Mouse (Mus musculus) kidney, postnatal 0 days (tissue): ENCODE measurements at regions not wholly inside any gene's neighbourhood (a gene's known extent, or its start where the extent isn't known, plus 50 kb on each side); places are given as distances from the start of the nearest gene placed in this dataset.

Experiments used
- ATAC-seq: fragments of 200-750 bp; cut with Nextera tagmentation; replicated peaks from 2 replicates; pipeline ENCODE4 v1.8.0; 2017; ENCODE audit warnings: low read depth, moderate number of reproducible peaks, moderate TSS enrichment, moderate library complexity; ENCODE audit not compliant: low FRiP score
- DNase-seq: peaks from one replicate; pipeline ENCODE4 v3.0.0-alpha.2; 2016; ENCODE audit warnings: low spot score
- H3K27ac ChIP-seq: fragments of 300-500 bp; sonication (generic); 2 replicates; pipeline ENCODE4 v1.5.1; 2014; ENCODE audit warnings: mild to moderate bottlenecking
- H3K27me3 ChIP-seq: fragments of 300-500 bp; sonication (generic); 2 replicates; pipeline ENCODE4 v1.6.1; 2014; ENCODE audit warnings: low read length, mixed read lengths; ENCODE audit not compliant: insufficient read depth
- H3K36me3 ChIP-seq: fragments of 300-500 bp; sonication (generic); 2 replicates; pipeline ENCODE4 v1.6.1; 2014; ENCODE audit warnings: low read length, mixed read lengths; ENCODE audit not compliant: insufficient read depth
- H3K4me1 ChIP-seq: fragments of 300-500 bp; sonication (generic); replicated peaks from 2 replicates; pipeline ENCODE4 v1.6.1; 2014; ENCODE audit warnings: antibody characterized with exemption, low read length, mixed read lengths; ENCODE audit not compliant: insufficient read depth
- H3K4me2 ChIP-seq: fragments of 300-500 bp; sonication (generic); 2 replicates; pipeline ENCODE4 v1.6.1; 2014; ENCODE audit warnings: mild to moderate bottlenecking, low read length, moderate library complexity, mixed read lengths
- H3K4me3 ChIP-seq: fragments of 300-500 bp; sonication (generic); replicated peaks from 2 replicates; pipeline ENCODE4 v1.5.1; 2014; ENCODE audit warnings: low read depth, low read length
- H3K9ac ChIP-seq: fragments of 300-500 bp; sonication (generic); 2 replicates; pipeline ENCODE4 v1.6.1; 2014; ENCODE audit warnings: low read depth, low read length
- H3K9me3 ChIP-seq: fragments of 300-500 bp; sonication (generic); replicated peaks from 2 replicates; pipeline ENCODE4 v1.6.1; 2016; ENCODE audit warnings: low read length, inconsistent platforms, mixed read lengths
- CTCF ChIP-seq: IDR thresholded peaks from 2 replicates; pipeline ENCODE4 v1.5.1; 2016; ENCODE audit warnings: antibody characterized with exemption, low read depth, mild to moderate bottlenecking, moderate library complexity
- WGBS: fragments of 180-500 bp; shearing (Covaris S2); extraction: QIAGEN DNeasy Blood & Tissue Kit; methylation state at CpG from one replicate; pipeline ENCODE4 v1.1.7; 2014; 5-methylcytosine and 5-hydroxymethylcytosine counted together

DNA sequence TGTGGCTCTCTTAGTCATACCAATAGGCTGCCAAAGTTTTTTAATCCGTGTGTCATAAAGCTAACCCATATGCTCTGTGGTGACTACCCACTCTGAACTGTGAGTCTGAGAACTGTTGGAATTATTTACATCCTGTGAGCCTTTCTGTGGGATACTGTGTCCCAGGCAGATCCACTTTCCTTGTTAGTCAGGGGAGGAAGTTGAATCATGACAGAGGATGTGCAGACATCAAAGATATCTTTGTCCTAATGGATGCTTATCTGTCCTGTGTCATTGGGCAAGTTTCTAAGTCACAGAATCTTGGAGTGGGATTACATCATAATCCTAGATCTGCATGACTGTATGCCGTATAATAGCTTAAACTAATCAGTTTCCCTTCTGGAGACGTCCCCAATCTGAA lies 254.4 kb upstream of the Zfp703 start:
- H3K4me3 ChIP-seq, result no peak overlapping the region
- no peak overlapping the region for H3K9ac ChIP-seq
- 40% methylated on average over 3 of the region's 3 CpGs for WGBS
- DNase-seq (peak; percentile 22), ATAC-seq (no peak)
- H3K27ac ChIP-seq, result no peak overlapping the region
- no peaks in the 10 kb centered on the region for H3K36me3 ChIP-seq
- no peaks in the 10 kb centered on the region for H3K9me3 ChIP-seq
- H3K4me1 ChIP-seq, result no peaks in the 10 kb centered on the region
- H3K27me3 ChIP-seq, result no peaks in the 10 kb centered on the region
- no peak overlapping the region for H3K4me2 ChIP-seq
- no peak for TF ChIP-seq CTCF

DNA sequence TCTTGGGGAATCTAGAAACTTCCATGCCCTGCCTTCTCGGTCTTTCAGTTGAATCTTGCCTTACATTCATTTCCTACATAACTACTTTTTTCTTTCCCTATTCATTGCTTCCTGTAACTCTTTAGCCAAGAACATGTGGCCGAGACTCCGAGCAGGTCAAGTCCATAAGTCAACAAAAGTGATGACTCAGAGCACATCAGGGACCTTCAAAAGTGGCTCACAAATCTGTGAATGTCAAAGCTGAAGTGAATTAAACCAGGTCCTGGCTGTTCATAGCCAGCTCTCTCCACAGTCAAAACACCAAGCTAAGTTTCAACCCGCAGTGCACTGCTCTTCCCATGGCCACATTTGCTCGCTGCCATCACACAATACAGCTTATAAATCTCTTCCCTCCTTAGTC lies 252.5 kb upstream of the Zfp703 start:
- Histone ChIP-seq H3K4me3 (no peak overlapping the region), H3K36me3 (no peaks in the 10 kb centered on the region), H3K9me3 (no peaks in the 10 kb centered on the region), H3K27me3 (no peaks in the 10 kb centered on the region), H3K27ac (no peak overlapping the region), H3K9ac (no peak overlapping the region), H3K4me1 (no peaks in the 10 kb centered on the region), H3K4me2 (no peak overlapping the region)
- TF ChIP-seq CTCF, result no peak
- no peak for ATAC-seq
- 59% methylated on average over 5 of the region's 5 CpGs for WGBS
- DNase-seq, result peak; percentile 43

- Histone ChIP-seq H3K36me3 (no peaks in the 10 kb centered on the region), H3K9me3 (no peaks in the 10 kb centered on the region), H3K9ac (no peak overlapping the region), H3K4me1 (no peaks in the 10 kb centered on the region), H3K4me2 (no peak overlapping the region), H3K27me3 (no peaks in the 10 kb centered on the region), H3K4me3 (no peak overlapping the region), H3K27ac (no peak overlapping the region)
- TF ChIP-seq CTCF, result no peak
- DNase-seq (no peak), ATAC-seq (no peak)
- WGBS, result 64% methylated on average over 7 of the region's 7 CpGs
Measured at GRCm38 (mm10) chr8:26725521-26725920, 251.6 kb upstream of the Zfp703 start.

DNA sequence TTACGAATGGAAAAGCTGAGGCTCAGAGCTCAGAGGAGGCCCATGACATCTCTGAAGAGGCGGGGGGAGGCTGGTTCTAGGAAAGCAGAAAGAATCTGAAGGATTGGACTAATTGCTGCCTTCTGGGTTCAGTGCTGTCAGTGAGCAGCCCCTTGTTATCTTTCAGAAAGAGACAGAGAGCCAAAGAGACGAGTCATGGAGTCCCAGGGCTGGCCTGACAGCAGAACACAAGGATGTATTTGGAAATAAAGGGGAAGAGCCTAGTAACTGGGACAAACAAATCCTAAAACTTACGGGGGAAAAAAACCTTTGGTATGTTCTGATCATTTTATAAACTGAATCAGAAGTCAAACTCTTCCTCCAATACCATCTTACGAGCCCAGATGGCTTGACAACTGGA lies 247.8 kb upstream of the Zfp703 start:
- no peak for ATAC-seq

GRCm38 (mm10) chr8:26731111-26731510 lies 246.0 kb upstream of the Zfp703 start:
- H3K36me3 ChIP-seq, result no peaks in the 10 kb centered on the region
- DNase-seq (no peak), ATAC-seq (no peak)
- no peak overlapping the region for H3K9ac ChIP-seq
- 81% methylated on average over 2 of the region's 2 CpGs for WGBS
- H3K27ac ChIP-seq, result no peak overlapping the region
- no peaks in the 10 kb centered on the region for H3K9me3 ChIP-seq
- H3K27me3 ChIP-seq, result no peaks in the 10 kb centered on the region
- H3K4me3 ChIP-seq, result no peak overlapping the region
- no peak for TF ChIP-seq CTCF
- no peak overlapping the region for H3K4me2 ChIP-seq
- no peaks in the 10 kb centered on the region for H3K4me1 ChIP-seq

More for the DNA sequence above, 247.8 kb upstream of the Zfp703 start:
- Histone ChIP-seq H3K4me2 (no peak overlapping the region), H3K4me1 (no peaks in the 10 kb centered on the region), H3K27ac (no peak overlapping the region), H3K4me3 (no peak overlapping the region), H3K27me3 (no peaks in the 10 kb centered on the region), H3K9me3 (no peaks in the 10 kb centered on the region), H3K9ac (no peak overlapping the region), H3K36me3 (no peaks in the 10 kb centered on the region)
- 87% methylated on average over 5 of the region's 5 CpGs for WGBS
- no peak for TF ChIP-seq CTCF
- DNase-seq, result no peak

- ATAC-seq (no peak), DNase-seq (no peak)
- no peaks in the 10 kb centered on the region for H3K4me1 ChIP-seq
- no peaks in the 10 kb centered on the region for H3K9me3 ChIP-seq
- peaks cover 8% of the 10 kb centered on the region; the same call in 1 of the 2 replicates for H3K27me3 ChIP-seq
- no peak overlapping the region for H3K9ac ChIP-seq
- 86% methylated on average over 3 of the region's 3 CpGs for WGBS
- H3K27ac ChIP-seq, result no peak overlapping the region
- H3K4me3 ChIP-seq, result no peak overlapping the region
- TF ChIP-seq CTCF, result no peak
- H3K4me2 ChIP-seq, result no peak overlapping the region
- H3K36me3 ChIP-seq, result no peaks in the 10 kb centered on the region
Measured at GRCm38 (mm10) chr8:26744424-26744823, 232.7 kb upstream of the Zfp703 start.

DNA sequence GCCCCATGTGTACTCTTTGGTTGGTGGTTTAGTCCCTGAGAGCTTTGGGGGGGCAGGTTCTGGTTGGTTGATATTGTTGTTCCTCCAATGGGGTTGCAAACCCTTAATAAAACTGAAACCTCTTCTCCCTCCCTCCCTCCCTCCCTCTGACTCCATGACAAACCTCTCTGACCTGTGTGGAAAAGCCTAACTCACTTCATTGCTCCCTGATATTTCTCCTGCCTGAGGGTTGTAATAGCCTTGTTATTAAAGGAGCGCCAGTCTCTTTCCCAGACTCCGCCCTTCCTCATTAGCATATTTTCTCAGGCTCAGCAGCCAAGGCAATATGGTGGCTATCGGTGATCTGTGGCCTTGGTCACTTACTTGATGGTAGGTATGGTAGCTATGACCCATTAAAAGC lies 230.3 kb upstream of the Zfp703 start:
- no peak overlapping the region for H3K27ac ChIP-seq
- H3K4me1 ChIP-seq, result no peaks in the 10 kb centered on the region
- DNase-seq, result peak; percentile 11
- no peak for TF ChIP-seq CTCF
- H3K4me3 ChIP-seq, result no peak overlapping the region
- H3K9me3 ChIP-seq, result no peaks in the 10 kb centered on the region
- no peaks in the 10 kb centered on the region for H3K36me3 ChIP-seq
- ATAC-seq, result no peak
- no peak overlapping the region for H3K9ac ChIP-seq
- WGBS, result 59% methylated on average over 3 of the region's 3 CpGs
- peaks cover 8% of the 10 kb centered on the region; the same call in 1 of the 2 replicates for H3K27me3 ChIP-seq
- H3K4me2 ChIP-seq, result no peak overlapping the region; the same call in 1 of the 2 replicates
